Mouse (Mus musculus): Measurements from ENCODE around the gene Mapk14.

GRCm38 (mm10) chr17:28725783-28726182 lies 34.7 kb downstream of the Mapk14 start, which contains the start of gene AC170998.1:
- TF ChIP-seq CTCF (IDR thresholded peaks at IDR 0.05; ENCODE audit: control insufficient read depth, insufficient read depth, insufficient read length): no peak
- no peak for TF ChIP-seq USF1 (IDR thresholded peaks at IDR 0.05; ENCODE audit: low read depth)
- no peak for TF ChIP-seq CEBPB (IDR thresholded peaks at IDR 0.05; ENCODE audit: low read depth)
- no peak for TF ChIP-seq MAX (IDR thresholded peaks at IDR 0.05)
- no peak for TF ChIP-seq MYOD1 (IDR thresholded peaks at IDR 0.05; ENCODE audit: control insufficient read depth, insufficient read length, low read depth)
- no peak for TF ChIP-seq FOSL1 (IDR thresholded peaks at IDR 0.05; ENCODE audit: insufficient read depth, low read length, poor library complexity, severe bottlenecking)

Data from C2C12 (cell line).